Mouse (Mus musculus) megakaryocyte progenitor cell, adult 5-6 weeks (primary cell): ENCODE measurements around the gene Tlcd1. TPM values are rescaled to one million over a fixed set of nuclear protein-coding genes. Genes with fewer than 3 reads are reported as not detected.
A peak's percentile ranks its signal among the peaks of the same experiment; 100 is the strongest.
"Not testable (repeated sequence)": the region's sequence is repeated elsewhere in the genome, so short reads cannot be mapped to it uniquely, and the experiment has no call there.

ENCODE experiments used
- ATAC-seq: replicated peaks from 2 replicates; pipeline ENCODE4 v1.8.0; 2016; ENCODE audit warnings: mild to moderate bottlenecking, moderate TSS enrichment, inconsistent platforms; ENCODE audit not compliant: poor library complexity
- total RNA-seq, 2 experiments: library from RNA; stranded (forward) in 1 of 2; stranded (reverse) in 1 of 2; fragments of 157-497, 149-512 nt in 1 of 2; fragments of 200-1000 nt in 1 of 2; gene quantifications; 2 replicates each; pipeline versions ENCODE4 v1.2.3 to v1.2.4; 2015 to 2017

The Tlcd1 gene
- 4.0 and 6.3 TPM in 2 replicates for total RNA-seq (2015)
- 3.5 TPM in 2 replicates for total RNA-seq (2017)

DNA sequence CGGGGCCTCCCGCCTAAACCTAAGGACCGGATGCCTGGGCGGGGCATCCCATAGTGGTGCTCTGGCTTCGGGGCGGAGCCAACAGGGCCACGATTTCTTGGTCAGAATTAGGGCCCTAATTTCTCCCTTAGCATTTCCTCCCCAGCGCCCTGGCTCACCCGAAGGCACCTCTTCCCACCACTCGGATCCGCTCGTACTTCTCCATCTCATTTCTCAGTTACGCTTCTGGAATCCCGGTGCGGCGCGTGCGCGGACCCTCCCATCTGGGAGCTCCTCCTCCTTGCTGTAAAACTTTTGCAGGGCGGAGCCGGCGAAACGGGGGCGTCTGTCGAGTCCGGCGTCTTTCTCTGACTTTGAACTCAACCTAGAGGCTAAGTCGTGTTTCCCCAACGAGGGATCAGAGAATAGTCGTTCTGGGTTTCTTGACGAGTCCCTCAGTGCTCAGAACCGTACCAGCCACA lies at the start of gene Tlcd1, which contains the start of gene Nek8:
Gene Tlcd1 (plus strand): TSS at position 310 of the 461 bp plus-strand sequence.
Gene Nek8 (minus strand): TSS at position 274 of the 461 bp plus-strand sequence.
- ATAC-seq = peak; percentile 51

DNA sequence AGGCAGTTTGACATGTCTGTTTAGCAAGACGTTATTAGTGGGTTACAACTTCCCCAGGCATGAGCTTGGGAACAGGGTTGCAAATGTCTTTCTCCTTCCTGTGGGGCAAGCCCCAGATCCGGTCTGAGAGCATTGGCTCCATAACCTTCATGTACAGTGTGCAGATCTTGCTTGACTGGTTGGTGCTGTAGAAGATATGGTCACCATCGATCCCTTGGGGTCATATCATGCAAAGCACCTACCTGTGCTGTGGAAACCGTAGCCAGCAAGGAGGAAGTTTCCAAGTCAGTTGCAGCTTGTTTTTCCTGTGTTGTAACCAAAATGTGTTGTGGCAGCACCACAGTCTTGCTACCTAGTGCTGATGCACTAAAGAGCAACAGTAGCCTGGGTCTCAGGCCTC lies 49.8 kb upstream of the Tlcd1 start:
- ATAC-seq = peak; percentile 77

DNA sequence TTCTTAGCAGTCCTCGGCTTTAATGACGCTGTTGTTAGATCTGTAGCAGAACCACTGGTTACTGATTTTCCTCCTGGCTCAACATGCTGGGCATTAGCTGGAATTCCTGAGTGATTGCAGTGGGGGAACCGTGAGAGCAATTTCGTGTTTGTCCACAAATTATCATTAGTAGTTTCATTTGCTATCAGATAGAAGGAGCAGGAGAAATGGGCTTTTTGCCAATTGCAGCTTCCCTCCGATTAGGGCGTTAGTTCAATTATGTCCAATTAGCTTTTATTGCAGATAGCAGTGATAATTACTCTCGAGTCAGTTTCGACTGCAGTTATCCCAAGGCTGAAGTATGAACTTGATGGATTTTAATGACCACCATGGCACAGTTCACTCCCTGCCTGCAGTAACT lies 47.1 kb upstream of the Tlcd1 start:
- ATAC-seq = no peak

DNA sequence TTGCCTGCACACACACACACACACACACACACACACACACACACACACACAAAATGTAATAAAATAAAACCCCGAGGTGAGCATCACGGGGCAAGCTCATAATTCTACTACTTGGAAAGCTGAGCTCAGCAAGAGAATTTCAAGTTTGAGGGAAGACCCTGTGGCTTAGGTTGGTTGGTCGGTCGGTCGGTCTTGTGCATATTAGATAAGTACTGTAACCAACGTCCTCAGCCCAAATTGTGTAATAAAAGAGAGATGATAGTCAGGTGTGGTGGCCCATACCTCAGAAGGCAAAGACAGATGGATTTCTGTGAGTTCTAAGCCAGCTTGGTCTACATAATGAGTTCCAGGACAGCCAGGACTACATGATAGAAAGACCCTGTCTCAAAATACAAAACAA lies 42.6 kb upstream of the Tlcd1 start:
- peak; percentile 43; the same call in 1 of the 2 replicates for ATAC-seq

DNA sequence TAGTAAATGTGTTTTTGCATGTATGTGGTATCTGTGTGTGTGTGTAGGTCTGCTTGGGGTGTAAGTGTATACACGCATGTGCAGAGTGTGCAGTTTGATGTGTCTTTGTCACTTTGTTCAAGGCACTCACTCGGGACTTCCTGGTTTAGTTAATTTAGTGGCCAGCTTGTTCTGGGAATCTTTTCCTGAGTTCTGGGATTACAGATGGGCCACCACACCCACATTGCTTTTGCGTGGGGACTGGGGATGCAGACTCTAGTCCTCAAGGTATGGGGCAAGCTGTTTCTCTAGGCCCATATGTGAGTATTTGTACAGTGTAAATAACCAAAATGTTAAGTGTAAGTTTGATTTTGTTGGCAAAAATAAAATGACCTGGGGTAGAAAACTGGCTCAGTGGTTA lies 42.2 kb upstream of the Tlcd1 start:
- no peak for ATAC-seq

DNA sequence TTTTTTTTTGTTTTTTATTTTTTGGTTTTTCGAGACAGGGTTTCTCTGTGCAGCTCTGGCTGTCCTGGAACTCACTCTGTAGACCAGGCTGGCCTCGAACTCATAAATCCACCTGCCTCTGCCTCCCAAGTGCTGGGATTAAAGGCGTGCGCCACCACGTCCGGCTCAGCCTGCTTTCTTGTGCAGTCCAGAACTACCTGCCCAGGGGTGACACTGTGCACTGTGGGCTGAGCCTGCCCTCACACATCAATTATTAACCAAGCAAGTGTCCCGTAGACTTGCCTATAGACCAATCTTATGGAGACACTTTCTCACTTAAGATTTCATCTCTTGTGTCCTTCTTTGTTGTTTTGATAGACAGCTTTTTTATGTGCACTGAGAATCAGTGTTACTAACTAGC lies 41.2 kb upstream of the Tlcd1 start:
- not testable (repeated sequence) for ATAC-seq

DNA sequence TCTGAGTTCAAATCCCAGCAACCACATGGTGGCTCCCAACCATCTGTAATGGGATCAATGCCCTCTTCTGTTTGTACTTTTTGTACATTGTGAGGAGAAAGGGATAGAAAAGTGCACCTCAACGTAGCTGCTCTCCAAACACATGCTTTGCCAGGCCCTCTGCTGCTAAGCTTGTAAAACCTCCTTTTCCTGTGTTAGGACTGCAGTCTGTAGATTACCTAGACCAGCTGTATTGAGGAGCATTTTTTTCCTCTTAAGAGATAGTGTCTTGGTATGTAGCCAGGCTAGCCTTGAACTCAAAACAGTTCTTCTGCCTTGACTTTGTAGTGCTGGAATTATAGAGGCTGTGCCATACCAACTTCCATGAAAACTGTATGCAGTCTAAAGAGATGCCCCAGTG lies 40.4 kb upstream of the Tlcd1 start:
- peak; percentile 77 for ATAC-seq

DNA sequence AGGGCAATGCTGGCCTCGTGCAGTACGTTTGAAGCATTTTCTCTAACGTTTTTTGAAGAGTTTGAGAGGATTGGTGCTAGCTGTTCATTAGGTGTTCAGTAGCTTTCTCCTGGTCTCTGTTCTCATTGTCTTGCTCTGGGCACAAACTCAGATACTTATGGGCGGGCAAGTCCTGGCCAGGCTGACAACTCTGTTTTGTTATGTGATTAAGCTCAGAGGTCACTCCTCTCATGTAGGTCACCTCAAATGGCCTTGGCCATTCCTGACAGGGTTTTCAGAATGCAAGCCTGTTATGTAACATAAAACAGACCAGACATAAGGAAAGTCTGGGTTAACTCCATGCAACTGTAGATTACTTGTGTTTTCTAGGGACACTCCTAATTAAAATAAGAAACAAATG lies 38.9 kb upstream of the Tlcd1 start:
- no peak for ATAC-seq

DNA sequence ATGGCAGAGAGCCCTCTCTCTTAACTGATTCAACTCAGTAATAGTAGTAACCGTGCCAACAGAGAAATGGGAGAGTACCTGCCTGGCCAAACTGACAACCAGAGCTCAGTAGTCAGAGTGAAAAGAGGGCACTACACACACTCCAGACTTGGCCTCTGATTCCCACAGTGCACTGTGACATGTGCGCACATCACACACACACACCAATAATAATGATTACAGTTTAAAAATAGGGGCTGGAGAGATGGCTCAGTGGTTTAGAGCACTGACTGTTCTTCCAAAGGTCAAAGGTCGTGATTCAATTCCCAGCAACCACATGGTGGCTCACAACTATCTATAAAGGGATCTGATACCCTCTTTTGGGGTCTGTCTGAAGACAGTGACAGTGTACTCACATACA lies 38.5 kb upstream of the Tlcd1 start:
- no peak for ATAC-seq

DNA sequence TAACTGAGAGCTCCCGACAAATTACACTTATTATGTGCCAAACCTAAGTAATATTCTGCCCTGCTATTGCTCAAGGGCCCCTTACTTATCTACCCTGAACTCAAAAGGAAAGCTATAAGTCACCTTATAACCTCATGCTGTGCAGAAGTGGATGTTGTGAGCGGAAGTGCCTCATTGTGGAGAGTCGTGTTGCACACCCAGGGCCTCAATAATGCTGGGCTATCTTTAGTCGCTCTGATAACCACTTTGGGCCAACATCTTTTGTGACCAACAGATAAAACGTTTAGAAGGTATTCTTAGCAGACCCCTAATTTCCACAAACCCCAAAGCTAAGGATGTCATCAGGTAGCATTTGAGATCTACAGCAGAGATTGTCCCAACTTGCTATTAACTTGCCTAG lies 35.8 kb upstream of the Tlcd1 start:
- ATAC-seq = no peak

DNA sequence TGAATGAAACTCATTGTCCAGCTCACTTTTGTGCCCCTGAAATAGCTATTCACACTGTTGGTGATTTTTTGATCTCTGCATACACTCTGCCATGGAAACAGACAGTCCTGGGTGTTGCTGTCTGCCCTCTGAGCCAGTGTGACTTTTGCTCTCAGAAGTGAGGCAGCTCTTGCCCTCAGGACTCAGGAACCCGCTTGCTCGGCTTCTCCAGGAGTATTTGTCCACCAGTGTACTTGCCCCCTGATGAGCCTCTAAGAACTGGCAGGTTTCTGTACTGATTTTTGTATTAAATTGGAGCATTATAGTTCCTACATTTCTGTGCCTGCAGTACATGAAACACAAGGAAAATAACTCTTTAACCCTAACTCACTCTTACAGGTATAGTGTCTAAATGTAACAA lies 33.0 kb upstream of the Tlcd1 start:
- no peak for ATAC-seq

DNA sequence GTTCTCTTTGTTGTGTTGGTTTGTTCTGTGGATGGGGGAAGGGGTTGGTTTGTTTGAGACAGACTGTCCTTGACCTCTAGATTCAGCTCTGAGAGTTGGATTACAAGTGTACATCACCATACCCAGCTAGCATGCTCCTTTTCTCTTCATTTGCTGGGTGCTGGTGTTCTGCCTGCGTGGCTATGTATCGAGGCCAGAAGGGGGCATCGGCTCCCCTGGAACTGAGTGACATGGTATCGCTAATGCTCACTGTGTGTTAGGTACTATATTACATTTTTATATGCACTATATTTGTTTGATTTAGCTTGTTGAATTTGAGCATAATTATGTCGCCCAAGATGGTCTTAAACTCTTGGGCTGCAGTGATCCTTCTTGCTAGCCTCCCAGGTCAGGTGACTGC lies 30.3 kb upstream of the Tlcd1 start:
- no peak for ATAC-seq

DNA sequence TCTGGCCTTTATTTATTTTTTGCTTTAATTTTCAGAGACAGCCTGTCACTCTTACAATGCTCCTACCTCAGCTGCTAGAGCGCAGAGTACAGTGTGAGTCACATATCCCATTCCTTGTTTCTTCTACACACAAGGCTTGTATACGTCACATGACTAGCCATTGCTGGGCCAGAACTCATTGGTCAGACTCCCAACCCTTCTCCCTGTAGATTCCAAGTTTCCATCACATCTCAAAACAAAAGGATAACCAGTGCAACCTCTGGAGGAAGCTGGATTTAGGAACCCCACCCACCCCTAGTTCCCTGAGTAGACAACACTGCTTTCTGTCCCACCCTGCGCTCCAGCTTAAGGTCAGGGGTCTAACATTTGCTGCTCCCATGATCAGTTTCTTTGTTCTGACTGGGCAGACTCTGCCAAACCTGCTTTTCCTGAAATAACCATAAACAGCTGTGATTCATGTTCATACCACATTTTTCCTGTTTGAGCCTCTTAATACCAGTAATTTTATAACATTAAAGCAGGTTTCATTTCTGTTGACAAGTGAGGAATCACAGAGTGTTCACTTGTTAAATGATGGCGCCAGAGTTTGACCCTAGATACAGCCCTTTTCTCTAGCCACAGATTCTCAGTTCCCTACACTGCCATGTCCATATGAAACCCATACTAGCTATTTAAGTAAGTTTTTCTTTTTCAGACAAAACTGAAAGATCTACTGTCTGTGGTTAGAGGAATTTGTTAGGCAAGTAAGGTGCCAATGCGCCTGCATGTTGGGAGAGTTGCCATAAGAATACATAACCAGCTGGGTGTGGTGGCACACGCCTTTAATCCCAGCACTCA lies 29.6 kb upstream of the Tlcd1 start:
- no peak for ATAC-seq

DNA sequence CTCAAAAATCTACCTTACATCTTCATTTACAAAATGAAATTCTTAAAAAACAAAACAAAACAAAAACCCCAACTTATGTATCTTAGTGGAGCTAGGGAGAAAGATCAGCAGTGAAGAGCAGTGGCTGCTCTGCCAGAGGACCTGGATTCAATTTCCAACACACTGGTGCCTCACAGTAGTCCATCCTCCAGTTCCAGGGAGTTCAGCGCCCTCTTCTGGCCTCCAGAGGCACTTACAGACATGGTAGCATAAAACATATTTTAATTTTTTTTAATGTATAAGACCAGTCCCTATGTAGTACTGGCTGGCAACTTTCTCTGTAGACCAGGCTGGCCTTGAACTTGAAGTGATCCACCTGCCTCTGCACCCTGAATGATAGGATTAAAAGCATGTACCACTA lies 25.4 kb upstream of the Tlcd1 start:
- ATAC-seq = peak; percentile 86

DNA sequence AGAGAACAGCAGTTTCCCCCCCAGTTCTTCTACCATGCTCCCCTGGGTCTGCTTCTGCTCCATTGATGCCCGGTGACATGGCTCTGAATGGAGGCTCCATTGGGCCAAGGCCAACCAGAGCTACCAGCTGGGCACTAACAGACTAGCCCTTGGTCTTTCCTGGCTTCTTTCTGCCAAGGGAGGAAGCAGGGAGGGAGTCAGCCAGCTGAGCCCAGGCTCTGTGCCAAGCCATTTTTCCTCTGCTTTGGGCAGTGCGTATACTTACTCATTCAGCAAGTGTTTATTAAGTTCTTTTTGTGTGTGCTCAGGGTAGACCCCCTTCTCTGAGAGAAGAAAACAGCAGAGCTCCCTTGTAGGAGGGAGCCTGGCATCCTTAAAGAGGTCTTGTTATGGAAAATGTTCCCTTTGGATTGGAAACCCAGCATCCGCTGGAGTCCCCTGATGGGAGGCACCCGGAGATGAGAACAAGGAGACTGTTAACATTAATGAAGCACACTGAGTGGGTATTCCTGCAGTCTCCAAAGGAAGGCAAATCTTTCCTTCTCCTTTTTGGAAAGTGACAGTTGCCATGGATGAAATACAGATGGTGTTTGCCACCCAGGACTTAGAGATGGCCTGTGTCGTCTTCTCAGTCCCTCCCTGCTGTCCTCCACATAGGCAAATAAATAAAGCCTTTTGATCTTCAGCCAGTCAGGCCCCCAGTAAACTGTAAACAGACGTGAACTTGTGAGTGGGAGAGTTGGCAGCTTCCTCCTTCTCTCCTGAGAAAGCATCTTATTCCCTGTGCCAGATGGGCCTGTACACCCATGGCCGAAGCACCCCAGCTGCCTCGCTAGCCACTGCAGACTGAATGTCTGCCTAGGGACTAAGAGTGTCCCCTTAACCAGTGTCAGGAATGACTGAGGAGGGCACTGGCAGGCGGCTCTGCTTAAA lies 23.9 kb upstream of the Tlcd1 start:
- ATAC-seq = no peak

DNA sequence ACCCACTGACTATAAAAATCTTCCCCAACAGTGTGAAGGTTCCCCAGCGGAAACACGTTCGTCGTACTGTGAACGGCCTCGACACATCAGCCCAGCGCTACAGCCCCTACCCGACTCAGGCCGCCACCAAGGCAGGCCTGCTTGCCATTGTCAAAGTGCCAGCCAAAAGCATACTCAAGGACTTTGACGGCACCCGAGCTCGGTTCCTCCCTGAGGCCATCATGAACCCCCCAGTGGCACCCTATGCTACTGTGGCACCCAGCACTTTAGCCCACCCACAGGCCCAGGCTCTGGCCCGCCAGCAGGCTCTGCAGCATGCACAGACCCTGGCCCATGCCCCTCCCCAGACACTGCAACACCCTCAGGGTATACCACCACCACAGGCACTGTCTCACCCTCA lies 22.7 kb upstream of the Tlcd1 start:
- no peak for ATAC-seq

DNA sequence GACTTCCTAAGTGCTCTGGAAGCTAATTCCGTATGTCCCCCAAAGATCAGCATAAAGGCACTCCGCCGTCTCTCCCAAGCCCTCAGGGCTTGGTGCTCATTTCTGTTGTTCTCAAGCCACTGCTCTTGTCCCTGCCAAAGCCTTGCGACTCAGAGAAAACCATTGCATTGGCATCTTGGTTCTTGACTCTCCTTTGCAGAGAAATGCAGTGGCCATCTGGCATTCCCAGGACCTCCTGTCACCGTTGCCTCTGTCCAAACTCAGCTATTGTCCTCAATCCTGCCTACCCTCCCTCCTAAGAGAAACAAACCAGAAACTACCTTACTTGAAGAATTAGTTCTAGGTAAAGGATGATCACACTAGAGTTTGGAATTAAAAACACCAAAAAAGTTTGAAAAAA lies 20.8 kb upstream of the Tlcd1 start:
- ATAC-seq = no peak

DNA sequence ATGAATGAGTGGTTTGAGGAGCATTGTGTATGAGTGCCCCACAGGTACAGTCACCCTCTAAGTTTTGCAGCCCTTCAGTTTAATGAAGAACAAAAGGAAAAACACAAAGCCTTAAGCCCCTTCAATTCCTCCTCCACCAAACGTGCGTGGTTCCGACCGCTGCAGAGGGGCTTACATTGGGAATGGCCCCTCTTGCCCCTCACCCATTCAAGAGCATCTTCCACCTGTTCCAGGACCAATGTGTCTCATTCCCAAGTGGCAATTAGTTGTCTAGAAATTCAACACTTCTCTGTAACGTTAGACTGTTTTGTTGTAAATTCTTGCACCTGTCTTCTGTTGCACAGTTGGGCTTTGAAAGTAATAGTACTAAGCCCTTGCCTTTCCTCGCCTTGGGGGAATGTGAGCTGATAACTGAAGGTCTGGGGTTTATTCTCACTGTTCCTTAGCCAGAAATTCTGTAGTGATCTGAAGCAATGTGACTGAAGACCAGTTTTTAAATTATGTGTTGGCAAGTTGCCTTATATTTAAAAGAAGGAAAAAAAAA lies 20.3 kb upstream of the Tlcd1 start:
- ATAC-seq = no peak

DNA sequence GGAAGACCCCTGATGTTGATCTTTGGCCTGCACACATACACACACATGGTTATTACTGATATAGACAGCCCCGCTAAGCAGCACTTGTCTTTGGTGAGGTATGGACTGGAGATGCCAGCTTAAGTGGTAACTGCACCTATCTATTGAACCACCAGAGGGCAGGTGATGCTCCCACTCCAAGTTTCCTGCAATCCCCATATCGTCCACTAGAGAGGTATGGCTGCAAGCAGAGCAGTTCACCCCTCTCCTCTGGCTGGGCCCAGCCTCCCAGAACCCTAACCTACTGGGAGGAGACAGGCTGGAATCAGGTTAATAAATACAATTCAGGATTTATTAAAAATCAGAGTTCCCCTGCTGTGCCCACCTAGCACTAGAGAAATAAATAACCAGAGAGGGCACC lies 17.4 kb upstream of the Tlcd1 start:
- peak; percentile 99 for ATAC-seq

DNA sequence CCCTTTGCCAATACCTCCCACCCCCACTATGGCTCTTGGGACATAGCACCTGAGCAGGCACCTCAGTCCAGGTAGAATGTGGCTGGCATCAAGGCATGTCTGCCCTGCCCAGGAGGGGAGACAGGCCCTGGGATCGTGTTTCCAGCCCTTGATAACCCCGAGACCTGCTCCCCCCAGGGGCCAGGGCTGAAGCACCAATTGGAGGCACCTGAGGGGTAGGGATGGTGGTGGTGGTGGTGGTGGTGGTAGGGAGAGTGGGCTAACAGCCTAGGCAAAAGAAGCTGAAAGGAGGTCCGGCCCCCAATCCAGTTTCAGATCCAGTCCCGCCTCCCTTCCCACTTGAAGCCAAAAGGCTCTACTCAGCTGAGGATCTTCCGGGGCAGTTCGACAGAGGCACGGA lies 17.0 kb upstream of the Tlcd1 start:
- no peak for ATAC-seq

DNA sequence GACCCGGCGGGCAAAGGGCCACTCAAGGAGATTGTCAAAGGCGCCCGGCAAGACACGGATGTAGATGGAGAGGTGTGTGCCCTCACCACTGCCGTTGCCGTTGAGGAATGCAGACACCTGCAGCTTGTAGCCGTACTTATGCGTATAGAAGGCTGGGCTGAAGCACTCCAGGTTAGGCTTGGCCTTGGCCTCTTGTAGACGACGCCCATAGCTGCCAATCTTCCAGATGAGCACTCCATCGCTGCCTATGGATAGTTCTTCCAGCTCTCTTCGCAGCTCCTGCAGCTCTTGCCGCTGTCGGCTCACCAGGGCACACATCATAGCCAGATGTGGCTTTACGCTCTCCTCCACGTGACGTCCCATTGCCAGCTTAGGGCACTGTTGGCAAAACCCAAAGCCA lies 16.3 kb upstream of the Tlcd1 start:
- no peak for ATAC-seq
